Comparison of ENCODE assay signal across 16 mouse cellular contexts in genomic region chr2:17643869-17644268, GRCm38 (mm10).
DNase-seq lines count a peak whose midpoint lies in the region; ATAC-seq and TF ChIP-seq lines count a peak whose summit lies in the region.
"Had no signal": no experiment of that assay in that cellular context is flagged by ENCODE, and none has a peak within 500 bp of the region (broad histone marks: within the 10 kb centered on the region; RNA-seq: fewer than 3 reads in every experiment).

No protein-coding gene starts in this region.

- WGBS in lung, embryonic 14.5 days: 57% methylated on average over 7 of the region's 7 CpGs
- 55% methylated on average over 7 of the region's 7 CpGs for WGBS in lung, adult 2 months
- WGBS in midbrain, postnatal 0 days: 52% methylated on average over 7 of the region's 7 CpGs
- WGBS in midbrain, embryonic 16.5 days: 49% methylated on average over 7 of the region's 7 CpGs

- TF ChIP-seq CTCF in lung, embryonic 14.5 days (IDR thresholded peaks at IDR 0.05; ENCODE audit: low read depth): 0 out of 2 replicates have a peak, but pooled peaks have one; percentile 25
- TF ChIP-seq CTCF in lung, adult 2 months (IDR thresholded peaks at IDR 0.05; ENCODE audit: insufficient read depth, low read length): no peak
- peak; percentile 37 for TF ChIP-seq CTCF in midbrain, postnatal 0 days (IDR thresholded peaks at IDR 0.05)

- H3K9ac ChIP-seq in lung, embryonic 14.5 days: no peak overlapping the region
- H3K9ac ChIP-seq in midbrain, postnatal 0 days (replicated peaks; ENCODE audit: low read length, poor library complexity, severe bottlenecking): no peak overlapping the region
- H3K9ac ChIP-seq in midbrain, embryonic 16.5 days (ENCODE audit: low read depth, low read length): no peak overlapping the region
- H3K9ac ChIP-seq: embryonic facial prominence, embryonic 12.5 days; heart, embryonic 12.5 days; hindbrain, embryonic 14.5 days; liver, embryonic 13.5 days had no signal

- H3K4me1 ChIP-seq in lung, embryonic 14.5 days (ENCODE audit: insufficient read depth): peaks cover 3% of the 10 kb centered on the region; the same call in 1 of the 2 replicates
- peaks cover 2% of the 10 kb centered on the region for H3K4me1 ChIP-seq in lung, adult 2 months (ENCODE audit: control insufficient read depth, insufficient read depth, low read length)
- H3K4me1 ChIP-seq in midbrain, postnatal 0 days (ENCODE audit: insufficient read depth, low read length): no peaks in the 10 kb centered on the region
- 0 out of 2 replicates have a peak, but pooled peaks cover 3% of the 10 kb centered on the region for H3K4me1 ChIP-seq in midbrain, embryonic 16.5 days (ENCODE audit: control insufficient read depth, insufficient read depth, low read length)
- H3K4me1 ChIP-seq: embryonic facial prominence, embryonic 12.5 days; heart, embryonic 12.5 days; liver, embryonic 13.5 days had no signal

- ATAC-seq in frontal cortex, adult (ENCODE audit: low TSS enrichment): peak; percentile 62; the same call in 1 of the 2 replicates
- no peak for ATAC-seq in lung, embryonic 14.5 days (ENCODE audit: insufficient read depth)
- no peak for ATAC-seq in midbrain, postnatal 0 days (ENCODE audit: low FRiP score)
- no peak for ATAC-seq in midbrain, embryonic 16.5 days

- H3K36me3 ChIP-seq in lung, embryonic 14.5 days (ENCODE audit: insufficient read depth): no peaks in the 10 kb centered on the region
- H3K36me3 ChIP-seq in midbrain, postnatal 0 days (ENCODE audit: insufficient read depth, low read length): no peaks in the 10 kb centered on the region
- no peaks in the 10 kb centered on the region for H3K36me3 ChIP-seq in midbrain, embryonic 16.5 days (ENCODE audit: control insufficient read depth, insufficient read depth, low read length)
- H3K36me3 ChIP-seq: embryonic facial prominence, embryonic 12.5 days; heart, embryonic 12.5 days; liver, embryonic 13.5 days; midbrain, embryonic 10.5 days had no signal

- no peak for TF ChIP-seq POLR2A in lung, adult 2 months (IDR thresholded peaks at IDR 0.05; ENCODE audit: borderline replicate concordance, extremely low read depth, low read depth, low read length)

- H3K9me3 ChIP-seq in lung, embryonic 14.5 days (ENCODE audit: low read depth, low read length): no peaks in the 10 kb centered on the region
- H3K9me3 ChIP-seq in midbrain, postnatal 0 days (ENCODE audit: low read length): no peaks in the 10 kb centered on the region
- H3K9me3 ChIP-seq in midbrain, embryonic 16.5 days (replicated peaks; ENCODE audit: control insufficient read depth, low read length, poor library complexity, severe bottlenecking): no peaks in the 10 kb centered on the region
- H3K9me3 ChIP-seq: embryonic facial prominence, embryonic 12.5 days; heart, embryonic 12.5 days; liver, embryonic 13.5 days; midbrain, embryonic 10.5 days had no signal

- H3K4me3 ChIP-seq in lung, embryonic 14.5 days (ENCODE audit: low read depth, low read length): no peak overlapping the region
- no peak overlapping the region for H3K4me3 ChIP-seq in lung, adult 2 months (replicated peaks; ENCODE audit: extremely low read depth, low read depth, low read length)
- no peak overlapping the region for H3K4me3 ChIP-seq in midbrain, postnatal 0 days (ENCODE audit: low read depth, low read length)
- H3K4me3 ChIP-seq in midbrain, embryonic 16.5 days (ENCODE audit: low read depth, low read length): no peak overlapping the region
- H3K4me3 ChIP-seq: embryonic facial prominence, embryonic 12.5 days; heart, embryonic 12.5 days; left cerebral cortex, adult 2 months; liver, embryonic 13.5 days; midbrain, embryonic 10.5 days had no signal

- no peak overlapping the region for H3K4me2 ChIP-seq in lung, embryonic 14.5 days
- H3K4me2 ChIP-seq in midbrain, postnatal 0 days (ENCODE audit: low read depth, low read length, poor library complexity, severe bottlenecking): no peak overlapping the region
- no peak overlapping the region for H3K4me2 ChIP-seq in midbrain, embryonic 16.5 days (ENCODE audit: low read length)
- H3K4me2 ChIP-seq: embryonic facial prominence, embryonic 12.5 days; heart, embryonic 12.5 days; hindbrain, embryonic 14.5 days; liver, embryonic 13.5 days had no signal

- no peaks in the 10 kb centered on the region for H3K27me3 ChIP-seq in lung, embryonic 14.5 days (ENCODE audit: insufficient read depth, low read length)
- no peaks in the 10 kb centered on the region for H3K27me3 ChIP-seq in midbrain, postnatal 0 days (ENCODE audit: insufficient read depth, low read length)
- no peaks in the 10 kb centered on the region for H3K27me3 ChIP-seq in midbrain, embryonic 16.5 days (ENCODE audit: control insufficient read depth, insufficient read depth, low read depth, low read length)
- H3K27me3 ChIP-seq: CH12.LX; embryonic facial prominence, embryonic 12.5 days; heart, embryonic 12.5 days; liver, embryonic 13.5 days had no signal

- DNase-seq in cerebellum, postnatal 10 days: peak; percentile 36
- DNase-seq in cerebellum, adult 9-11 months: no peak
- DNase-seq in frontal cortex, postnatal 25 days (ENCODE audit: low spot score in 2 of 2): no peak
- peak; percentile 55 for DNase-seq in lung, embryonic 14.5 days
- no peak for DNase-seq in lung, adult 2 months
- peak; percentile 14 for DNase-seq in midbrain, postnatal 0 days (ENCODE audit: low spot score)
- DNase-seq: gastrocnemius, postnatal 25 days; liver, embryonic 13.5 days had no signal

- H3K27ac ChIP-seq in lung, embryonic 14.5 days (ENCODE audit: low read depth): no peak overlapping the region
- no peak overlapping the region for H3K27ac ChIP-seq in midbrain, postnatal 0 days (ENCODE audit: low read depth, low read length)
- no peak overlapping the region for H3K27ac ChIP-seq in midbrain, embryonic 16.5 days (ENCODE audit: low read length)
- H3K27ac ChIP-seq: embryonic facial prominence, embryonic 12.5 days; hindbrain, embryonic 14.5 days; left cerebral cortex, adult 2 months; liver, embryonic 13.5 days; midbrain, embryonic 10.5 days had no signal

Comparison
In these comparisons a context has a peak if more than half of its experiments do, and no peak if none do; other contexts are left out.
1. DNase-seq: peak in cerebellum, postnatal 10 days (2 of 2), lung, embryonic 14.5 days (single experiment) and midbrain, postnatal 0 days (single experiment); none in cerebellum, adult 9-11 months (single experiment), frontal cortex, postnatal 25 days (0 of 2) and lung, adult 2 months (single experiment).